Mouse (Mus musculus): ENCODE data around the gene Clcnka. TPM values are rescaled to one million over a fixed set of nuclear protein-coding genes. Genes with fewer than 3 reads are reported as not detected.

Gene Clcnka
- polyA plus RNA-seq, 1 experiment from 2014 or later, result 0.17 TPM

DNA sequence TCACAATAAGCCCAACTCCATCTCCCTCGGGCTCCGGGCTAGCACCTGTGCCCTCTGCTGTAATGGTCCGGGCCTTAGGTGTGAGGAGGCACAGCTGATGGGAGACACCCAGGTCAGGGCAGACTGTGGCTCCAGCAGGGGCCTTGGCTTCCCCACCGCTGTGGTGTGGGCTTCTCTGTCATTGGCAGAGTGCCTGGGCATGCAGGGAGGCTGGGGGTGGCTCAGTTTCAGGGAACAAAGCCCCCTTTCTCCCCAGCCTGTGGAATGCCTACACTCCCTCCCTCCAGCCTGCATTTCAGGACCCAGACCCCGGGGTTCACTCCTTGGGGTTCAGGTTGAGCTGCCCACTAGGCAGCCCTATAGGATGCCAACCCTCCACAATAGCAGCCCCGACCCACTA, 62.3 kb downstream of the Clcnka start:
- no peak for ATAC-seq (ENCODE audit: insufficient read depth, low FRiP score)
- peaks cover 30% of the 10 kb centered on the region for H3K4me1 ChIP-seq (ENCODE audit: control insufficient read depth, insufficient read depth, low read length)
- 69% methylated on average over 6 of the region's 6 CpGs for whole genome bisulfite sequencing
- no peaks in the 10 kb centered on the region for H3K36me3 ChIP-seq (ENCODE audit: control insufficient read depth, insufficient read depth, low read length)
- no peak overlapping the region for H3K4me2 ChIP-seq (ENCODE audit: low read depth, low read length)
- H3K4me3 ChIP-seq (replicated peaks; ENCODE audit: low read length), result no peak overlapping the region
- H3K27me3 ChIP-seq (ENCODE audit: control insufficient read depth, insufficient read depth, low read length), result no peaks in the 10 kb centered on the region
- no peaks in the 10 kb centered on the region for H3K9me3 ChIP-seq (replicated peaks; ENCODE audit: control insufficient read depth, low read length)
- H3K27ac ChIP-seq (ENCODE audit: low read length), result no peak overlapping the region; the same call in 1 of the 2 replicates
- no peak overlapping the region for H3K9ac ChIP-seq (ENCODE audit: low read length)

DNA sequence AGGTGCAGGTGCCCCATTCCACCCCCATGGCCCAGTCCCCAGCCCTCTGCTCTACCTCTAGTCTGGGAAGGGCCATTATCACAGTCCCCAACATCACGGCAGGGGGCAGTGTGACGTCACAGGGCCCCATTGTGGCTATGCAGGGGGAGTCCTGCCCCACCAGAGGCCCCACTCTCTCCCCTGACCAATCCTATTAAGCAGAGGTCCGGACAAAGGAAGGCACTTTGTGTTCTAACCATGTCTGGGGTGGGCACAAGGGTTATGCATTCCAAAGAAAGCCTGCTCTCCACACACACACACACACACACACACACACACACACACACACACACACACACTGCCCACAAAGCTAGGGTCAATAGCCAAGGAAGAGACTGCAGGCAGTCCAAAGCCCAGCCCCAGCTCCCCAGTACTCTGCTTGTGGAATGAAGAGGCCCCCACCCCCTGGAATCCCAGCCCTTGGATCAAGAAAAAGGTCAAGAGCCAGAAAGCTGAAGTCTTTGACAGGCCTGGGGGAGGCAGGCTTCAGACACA, 63.2 kb downstream of the Clcnka start:
- no peak overlapping the region for H3K4me3 ChIP-seq (replicated peaks; ENCODE audit: low read length)
- no peak overlapping the region for H3K9ac ChIP-seq (ENCODE audit: low read length)
- no peaks in the 10 kb centered on the region for H3K27me3 ChIP-seq (ENCODE audit: control insufficient read depth, insufficient read depth, low read length)
- peaks cover 30% of the 10 kb centered on the region for H3K4me1 ChIP-seq (ENCODE audit: control insufficient read depth, insufficient read depth, low read length)
- H3K9me3 ChIP-seq (replicated peaks; ENCODE audit: control insufficient read depth, low read length), result no peaks in the 10 kb centered on the region
- peak; percentile 31; the same call in 1 of the 2 replicates for ATAC-seq (ENCODE audit: insufficient read depth, low FRiP score)
- 21% methylated on average over 3 of the region's 3 CpGs for WGBS
- no peaks in the 10 kb centered on the region for H3K36me3 ChIP-seq (ENCODE audit: control insufficient read depth, insufficient read depth, low read length)
- no peak overlapping the region for H3K4me2 ChIP-seq (ENCODE audit: low read depth, low read length)
- peak overlapping the region; percentile 52 for H3K27ac ChIP-seq (ENCODE audit: low read length)

DNA sequence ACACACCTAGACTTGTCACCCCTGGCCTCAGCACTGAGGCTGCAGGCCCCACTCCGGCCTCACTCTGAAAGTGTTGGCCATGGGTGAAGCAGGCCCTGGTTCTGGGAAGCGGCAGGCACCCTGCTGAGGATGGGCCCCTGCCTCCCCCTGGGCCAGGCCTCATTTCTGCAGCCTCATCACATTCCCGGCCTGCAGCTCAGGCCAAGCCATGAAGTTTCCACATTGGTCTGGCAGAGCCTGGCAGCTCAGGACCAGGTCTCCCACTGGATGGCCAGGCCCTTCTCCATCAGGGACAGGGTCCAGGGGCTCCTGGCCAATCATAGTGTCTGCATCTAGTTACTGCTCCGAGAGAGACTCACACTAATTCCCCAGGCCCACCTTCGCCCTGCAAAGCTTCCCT, 63.8 kb downstream of the Clcnka start:
- ATAC-seq (ENCODE audit: insufficient read depth, low FRiP score), result no peak
- H3K27ac ChIP-seq (ENCODE audit: low read length), result peak overlapping the region; percentile 52

More for the DNA sequence above, 63.8 kb downstream of the Clcnka start:
- Histone ChIP-seq H3K27me3 (ENCODE audit: control insufficient read depth, insufficient read depth, low read length) (no peaks in the 10 kb centered on the region), H3K36me3 (ENCODE audit: control insufficient read depth, insufficient read depth, low read length) (no peaks in the 10 kb centered on the region), H3K4me1 (ENCODE audit: control insufficient read depth, insufficient read depth, low read length) (peaks cover 30% of the 10 kb centered on the region), H3K4me3 (replicated peaks; ENCODE audit: low read length) (no peak overlapping the region), H3K9ac (ENCODE audit: low read length) (peak overlapping the region; percentile 35; the same call in 1 of the 2 replicates), H3K9me3 (replicated peaks; ENCODE audit: control insufficient read depth, low read length) (no peaks in the 10 kb centered on the region), H3K4me2 (ENCODE audit: low read depth, low read length) (no peak overlapping the region)
- WGBS, result 70% methylated on average over 5 of the region's 5 CpGs

Small RNAs within 50 kb of the gene (microRNA-seq; reads per million reads assigned to microRNA genes)
- not detected for gene Gm25690

Other genes with a start within 250 kb of the Clcnka start
- 5.5 and 5.6 TPM in 2 replicates for gene Rsg1, start 184.8 kb downstream of the Clcnka start, polyA plus RNA-seq (2015; fragmentation: Nextera tagmentation; extraction: Ambion mirVana)
- 16.1 and 18.9 TPM in 2 replicates for gene Arhgef19, start 159.2 kb downstream of the Clcnka start, polyA plus RNA-seq (2015; fragmentation: Nextera tagmentation; extraction: Ambion mirVana)
- 9.5 and 12.1 TPM in 2 replicates for gene Epha2, start 97.5 kb downstream of the Clcnka start, polyA plus RNA-seq (2015; fragmentation: Nextera tagmentation; extraction: Ambion mirVana)
- gene Fam131c, start 30.5 kb downstream of the Clcnka start, polyA plus RNA-seq (2015; fragmentation: Nextera tagmentation; extraction: Ambion mirVana), result 3.0 and 3.5 TPM in 2 replicates
- not detected in 2 replicates for gene Clcnkb, start 17.3 kb upstream of the Clcnka start, polyA plus RNA-seq (2015; fragmentation: Nextera tagmentation; extraction: Ambion mirVana)
- gene Hspb7, start 22.1 kb upstream of the Clcnka start, polyA plus RNA-seq (2015; fragmentation: Nextera tagmentation; extraction: Ambion mirVana), result 5.6 and 5.8 TPM in 2 replicates
- not detected in 2 replicates for gene Srarp, start 37.4 kb upstream of the Clcnka start, polyA plus RNA-seq (2015; fragmentation: Nextera tagmentation; extraction: Ambion mirVana)
- 31.8 and 35.6 TPM in 2 replicates for gene Zbtb17, start 45.9 kb upstream of the Clcnka start, polyA plus RNA-seq (2015; fragmentation: Nextera tagmentation; extraction: Ambion mirVana)
- 6.2 and 7.2 TPM in 2 replicates for gene Spen, start 139.9 kb upstream of the Clcnka start, polyA plus RNA-seq (2015; fragmentation: Nextera tagmentation; extraction: Ambion mirVana)
- gene Fblim1, start 207.4 kb upstream of the Clcnka start, polyA plus RNA-seq (2015; fragmentation: Nextera tagmentation; extraction: Ambion mirVana), result 77.2 and 85.0 TPM in 2 replicates
- gene Tmem82, start 219.9 kb upstream of the Clcnka start, polyA plus RNA-seq (2015; fragmentation: Nextera tagmentation; extraction: Ambion mirVana), result 2.7 and 3.8 TPM in 2 replicates
- 0.62 and 1.6 TPM in 2 replicates for gene Slc25a34, start 225.1 kb upstream of the Clcnka start, polyA plus RNA-seq (2015; fragmentation: Nextera tagmentation; extraction: Ambion mirVana)

All from stomach, embryonic 16.5 days (tissue).